Mouse (Mus musculus) MEL (cell line): ENCODE measurements at regions not wholly inside any gene's neighbourhood (a gene's known extent, or its start where the extent isn't known, plus 50 kb on each side); places are given as distances from the start of the nearest gene placed in this dataset.

Source experiments
- DNase-seq: peaks from one replicate; pipeline ENCODE4 v3.0.0; 2011; ENCODE audit warnings: low read depth, low spot score
- H3K27ac ChIP-seq: 2 replicates; pipeline ENCODE4 v1.5.1; 2012; ENCODE audit warnings: low read depth, mild to moderate bottlenecking, control low read depth, low read length, moderate library complexity; ENCODE audit not compliant: control insufficient read depth
- H3K27me3 ChIP-seq, 2 experiments: fragments of 150-350 bp in 1 of 2; sonication (generic) in 1 of 2; 2 replicates each; pipeline ENCODE4 v1.6.1; 2012; ENCODE audit warnings: low read length in 2 of 2, mild to moderate bottlenecking in 2 of 2, improper control_type of control experiment in 1 of 2, moderate library complexity in 1 of 2; ENCODE audit not compliant: insufficient read depth in 2 of 2, control insufficient read depth in 1 of 2
- H3K36me3 ChIP-seq, 2 experiments: 2 replicates each; pipeline ENCODE4 v1.6.1; 2012 to 2014; ENCODE audit warnings: low read length in 2 of 2, improper control_type of control experiment in 1 of 2, inconsistent platforms in 1 of 2, mild to moderate bottlenecking in 1 of 2; ENCODE audit not compliant: insufficient read depth in 2 of 2, control insufficient read depth in 1 of 2
- H3K4me1 ChIP-seq, 2 experiments: fragments of 150-350 bp in 1 of 2; sonication (generic) in 1 of 2; 2 replicates each; pipeline ENCODE4 v1.6.1; 2012; ENCODE audit warnings: low read length in 2 of 2, improper control_type of control experiment in 1 of 2, mild to moderate bottlenecking in 1 of 2; ENCODE audit not compliant: insufficient read depth in 2 of 2, control insufficient read depth in 1 of 2
- H3K4me3 ChIP-seq, 2 experiments: fragments of 150-350 bp in 1 of 2; sonication (generic) in 1 of 2; 2 replicates each; pipeline ENCODE4 v1.5.1; 2012; ENCODE audit warnings: low read depth in 2 of 2, low read length in 2 of 2, mild to moderate bottlenecking in 2 of 2, moderate library complexity in 2 of 2, control low read depth in 1 of 2, improper control_type of control experiment in 1 of 2; ENCODE audit not compliant: control insufficient read depth in 1 of 2, insufficient read depth in 1 of 2
- H3K79me2 ChIP-seq: 2 replicates; pipeline ENCODE4 v1.6.1; 2012; ENCODE audit warnings: mild to moderate bottlenecking, low read length, moderate library complexity; ENCODE audit not compliant: control insufficient read depth, poor library complexity, insufficient read depth
- H3K9ac ChIP-seq: 2 replicates; pipeline ENCODE4 v1.6.1; 2012; ENCODE audit warnings: low read depth, mild to moderate bottlenecking, control low read depth, low read length, moderate library complexity; ENCODE audit not compliant: control insufficient read depth, poor library complexity, severe bottlenecking
- H3K9me3 ChIP-seq: fragments of 150-350 bp; sonication (generic); replicated peaks from 2 replicates; pipeline ENCODE4 v1.6.1; 2012; ENCODE audit warnings: mild to moderate bottlenecking, low read length, improper control_type of control experiment, moderate library complexity; ENCODE audit not compliant: insufficient read depth
- BHLHE40 ChIP-seq: IDR thresholded peaks from 2 replicates; pipeline ENCODE4 v1.6.1; 2012; ENCODE audit warnings: low read depth, mild to moderate bottlenecking, inconsistent platforms, low read length, improper control_type of control experiment, borderline replicate concordance
- CHD1 ChIP-seq: IDR thresholded peaks from 2 replicates; pipeline ENCODE4 v1.6.1; 2012; ENCODE audit warnings: low read depth, mild to moderate bottlenecking, inconsistent platforms, low read length, improper control_type of control experiment
- CTCF ChIP-seq, 3 experiments: IDR thresholded peaks in 2 of 3; conservative IDR thresholded peaks in 1 of 3; 2 replicates each; pipeline ENCODE4 v1.5.1; 2011 to 2012; ENCODE audit warnings: low read length in 3 of 3, low read depth in 2 of 3, mild to moderate bottlenecking in 2 of 3, improper control_type of control experiment in 1 of 3, inconsistent platforms in 1 of 3, mixed read lengths in 1 of 3, moderate library complexity in 1 of 3; ENCODE audit not compliant: control insufficient read depth in 1 of 3, insufficient read depth in 1 of 3, poor library complexity in 1 of 3, severe bottlenecking in 1 of 3
- EP300 ChIP-seq, 2 experiments: IDR thresholded peaks; 2 replicates each; pipeline ENCODE4 v1.6.1; 2011; ENCODE audit warnings: improper control_type of control experiment in 2 of 2, low read length in 2 of 2, low read depth in 1 of 2, mild to moderate bottlenecking in 1 of 2
- JUND ChIP-seq: IDR thresholded peaks from 2 replicates; pipeline ENCODE4 v1.6.1; 2011; ENCODE audit warnings: low read depth, mild to moderate bottlenecking, improper control_type of control experiment, low read length
- KAT2A ChIP-seq: conservative IDR thresholded peaks from 2 replicates; pipeline ENCODE4 v1.6.1; 2012; ENCODE audit warnings: low read depth, low read length, improper control_type of control experiment, inconsistent platforms
- MEF2A ChIP-seq: IDR thresholded peaks from 2 replicates; pipeline ENCODE4 v1.6.1; 2014; ENCODE audit warnings: low read depth, mild to moderate bottlenecking, inconsistent platforms, low read length, improper control_type of control experiment; ENCODE audit not compliant: poor library complexity, insufficient replicate concordance, severe bottlenecking; ENCODE audit errors: extremely low read depth
- MXI1 ChIP-seq: IDR thresholded peaks from 2 replicates; pipeline ENCODE4 v1.6.1; 2011; ENCODE audit warnings: mild to moderate bottlenecking, low read depth, low read length, improper control_type of control experiment
- MYB ChIP-seq: IDR thresholded peaks from 2 replicates; pipeline ENCODE4 v1.6.1; 2011; ENCODE audit warnings: mild to moderate bottlenecking, low read depth, low read length, improper control_type of control experiment
- MYC ChIP-seq: IDR thresholded peaks from 2 replicates; pipeline ENCODE4 v1.6.1; 2011; ENCODE audit warnings: low read depth, mild to moderate bottlenecking, low read length, improper control_type of control experiment, moderate library complexity
- NRF1 ChIP-seq: IDR thresholded peaks from 2 replicates; pipeline ENCODE4 v1.6.1; 2014; ENCODE audit warnings: low read depth, mild to moderate bottlenecking, inconsistent platforms, low read length, improper control_type of control experiment, moderate library complexity; ENCODE audit not compliant: poor library complexity, insufficient read depth, severe bottlenecking
- POLR2AphosphoS2 ChIP-seq: IDR thresholded peaks from 2 replicates; pipeline ENCODE4 v1.6.1; 2011; ENCODE audit warnings: low read length, improper control_type of control experiment
- POLR2AphosphoS5 ChIP-seq: IDR thresholded peaks from 2 replicates; pipeline ENCODE4 v1.6.1; 2012; ENCODE audit warnings: low read depth, borderline replicate concordance, mild to moderate bottlenecking, inconsistent platforms, low read length, moderate library complexity, mixed read lengths
- TAL1 ChIP-seq: IDR thresholded peaks from 2 replicates; pipeline ENCODE4 v1.6.1; 2012; ENCODE audit warnings: mild to moderate bottlenecking, inconsistent platforms, low read length, moderate library complexity, mixed read lengths
- TBP ChIP-seq: IDR thresholded peaks from 2 replicates; pipeline ENCODE4 v1.8.0; 2011; ENCODE audit warnings: low read depth, low read length, improper control_type of control experiment
- ZC3H11A ChIP-seq: IDR thresholded peaks from 2 replicates; pipeline ENCODE4 v1.6.1; 2012; ENCODE audit warnings: low read depth, mild to moderate bottlenecking, inconsistent platforms, low read length, improper control_type of control experiment
- ZKSCAN1 ChIP-seq: IDR thresholded peaks from 2 replicates; pipeline ENCODE4 v1.6.1; 2012; ENCODE audit warnings: low read depth, mild to moderate bottlenecking, inconsistent platforms, low read length, improper control_type of control experiment, moderate library complexity

- H3K4me3 ChIP-seq: no peak overlapping the region
- H3K4me1 ChIP-seq: no peaks in the 10 kb centered on the region
- no peaks in the 10 kb centered on the region for H3K27me3 ChIP-seq
- H3K79me2 ChIP-seq: no peaks in the 10 kb centered on the region
- no peak overlapping the region for H3K27ac ChIP-seq
- no peak overlapping the region for H3K9ac ChIP-seq
- H3K36me3 ChIP-seq: no peaks in the 10 kb centered on the region
- H3K9me3 ChIP-seq: no peaks in the 10 kb centered on the region
- TF ChIP-seq POLR2AphosphoS5 (no peak), KAT2A (no peak)
- no peak for DNase-seq
These were observed 146.2 kb upstream of the Sh3bp4 start for GRCm38 (mm10) chr1:88923791-88924581.

- no peak for DNase-seq
- no peaks in the 10 kb centered on the region for H3K27me3 ChIP-seq
- no peaks in the 10 kb centered on the region for H3K9me3 ChIP-seq
- H3K79me2 ChIP-seq: no peaks in the 10 kb centered on the region
- no peaks in the 10 kb centered on the region for H3K36me3 ChIP-seq
- no peaks in the 10 kb centered on the region for H3K4me1 ChIP-seq
- no peak for TF ChIP-seq JUND
- no peak for TF ChIP-seq ZC3H11A
- no peak for TF ChIP-seq BHLHE40
- TF ChIP-seq POLR2AphosphoS5: no peak
- TF ChIP-seq POLR2AphosphoS2: no peak
- TF ChIP-seq CTCF (IDR thresholded peaks at IDR 0.05 in 2 of 3, conservative IDR thresholded peaks at IDR 0.05 in 1 of 3; ENCODE audit: control insufficient read depth in 1 of 3, insufficient read depth in 1 of 3, low read depth in 2 of 3, low read length in 3 of 3, poor library complexity in 1 of 3, severe bottlenecking in 1 of 3): no peak
- TF ChIP-seq MYB: no peak
- no peak for TF ChIP-seq MXI1
- TF ChIP-seq MYC: no peak
- TF ChIP-seq CHD1: no peak
- no peak overlapping the region for H3K9ac ChIP-seq
- no peak overlapping the region for H3K4me3 ChIP-seq
- H3K27ac ChIP-seq: no peak overlapping the region
These were observed 135.0 kb upstream of the Sh3bp4 start for GRCm38 (mm10) chr1:88935191-88935590.

- Histone ChIP-seq H3K36me3 (no peaks in the 10 kb centered on the region), H3K27me3 (no peaks in the 10 kb centered on the region), H3K79me2 (no peaks in the 10 kb centered on the region), H3K4me1 (no peaks in the 10 kb centered on the region), H3K27ac (no peak overlapping the region), H3K9me3 (no peaks in the 10 kb centered on the region), H3K4me3 (no peak overlapping the region), H3K9ac (no peak overlapping the region)
- TF ChIP-seq TBP (no peak), ZKSCAN1 (no peak), EP300 (IDR thresholded peaks at IDR 0.05; ENCODE audit: low read depth in 1 of 2, low read length in 2 of 2) (no peak), NRF1 (no peak), BHLHE40 (no peak), MEF2A (no peak), TAL1 (no peak)
- DNase-seq: no peak
These were observed 134.4 kb upstream of the Sh3bp4 start for GRCm38 (mm10) chr1:88935779-88936178.
